Mouse (Mus musculus) forebrain, embryonic 13.5 days (tissue): Measurements from ENCODE around the gene Mbd5. TPM values are rescaled to one million over a fixed set of nuclear protein-coding genes. Genes with fewer than 3 reads are reported as not detected.

Source experiments
- ATAC-seq: fragments of 200-750 bp; cut with Nextera tagmentation; 2 replicates; pipeline ENCODE4 v1.8.0; 2017
- H3K27ac ChIP-seq: fragments of 300-500 bp; sonication (generic); 2 replicates; pipeline ENCODE4 v1.5.1; 2015; ENCODE audit warnings: inconsistent platforms, mild to moderate bottlenecking, moderate library complexity
- H3K27me3 ChIP-seq: fragments of 300-500 bp; sonication (generic); 2 replicates; pipeline ENCODE4 v1.6.1; 2015; ENCODE audit warnings: mild to moderate bottlenecking, inconsistent platforms
- H3K36me3 ChIP-seq: fragments of 300-500 bp; sonication (generic); 2 replicates; pipeline ENCODE4 v1.6.1; 2015; ENCODE audit warnings: mild to moderate bottlenecking, inconsistent platforms; ENCODE audit not compliant: poor library complexity, severe bottlenecking
- H3K4me1 ChIP-seq: fragments of 300-500 bp; sonication (generic); 2 replicates; pipeline ENCODE4 v1.6.1; 2015; ENCODE audit warnings: inconsistent platforms
- H3K4me2 ChIP-seq: fragments of 300-500 bp; sonication (generic); 2 replicates; pipeline ENCODE4 v1.6.1; 2015; ENCODE audit warnings: inconsistent platforms, mild to moderate bottlenecking, moderate library complexity
- H3K4me3 ChIP-seq: fragments of 300-500 bp; sonication (generic); 2 replicates; pipeline ENCODE4 v1.5.1; 2015; ENCODE audit warnings: mild to moderate bottlenecking, inconsistent platforms
- H3K9ac ChIP-seq: fragments of 300-500 bp; sonication (generic); 2 replicates; pipeline ENCODE4 v1.6.1; 2015; ENCODE audit warnings: mild to moderate bottlenecking, inconsistent platforms
- H3K9me3 ChIP-seq: fragments of 300-500 bp; sonication (generic); replicated peaks from 2 replicates; pipeline ENCODE4 v1.6.1; 2016; ENCODE audit warnings: inconsistent platforms
- WGBS: fragments of 180-500 bp; shearing (Covaris S2); methylation state at CpG from one replicate; pipeline ENCODE4 v1.1.7; 2015; 5-methylcytosine and 5-hydroxymethylcytosine counted together
- polyA plus RNA-seq: library from polyadenylated mRNA; unstranded; fragments of >200 nt; fragmentation: Nextera tagmentation; extraction: Ambion mirVana; gene quantifications from 2 replicates; pipeline ENCODE4 v1.2.1, GENCODE M21; 2015

Mbd5 gene
- polyA plus RNA-seq, 1 experiment from 2014 or later = 33.0 TPM

DNA sequence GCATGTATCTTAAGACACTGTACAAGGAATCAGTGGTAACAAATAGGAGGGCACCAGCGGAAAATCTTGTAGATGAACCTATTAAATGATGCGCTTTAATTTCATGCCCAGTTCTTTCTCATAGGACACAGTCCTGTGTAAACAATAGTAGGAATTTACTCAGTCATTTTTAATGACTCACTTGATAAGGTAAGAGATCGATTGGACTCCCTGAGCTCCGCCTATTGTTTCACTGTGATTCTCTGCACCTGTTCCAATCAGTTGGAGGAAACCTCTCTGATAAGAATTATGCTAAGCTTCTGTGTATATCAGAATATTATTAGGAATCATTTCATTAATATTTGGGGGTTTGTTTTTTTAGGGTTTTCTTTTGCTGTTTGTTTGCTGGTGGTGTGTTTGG, 100.7 kb downstream of the Mbd5 start:
- H3K4me1 ChIP-seq = no peaks in the 10 kb centered on the region
- no peak for ATAC-seq
- WGBS = 93% methylated on average over 4 of the region's 4 CpGs

DNA sequence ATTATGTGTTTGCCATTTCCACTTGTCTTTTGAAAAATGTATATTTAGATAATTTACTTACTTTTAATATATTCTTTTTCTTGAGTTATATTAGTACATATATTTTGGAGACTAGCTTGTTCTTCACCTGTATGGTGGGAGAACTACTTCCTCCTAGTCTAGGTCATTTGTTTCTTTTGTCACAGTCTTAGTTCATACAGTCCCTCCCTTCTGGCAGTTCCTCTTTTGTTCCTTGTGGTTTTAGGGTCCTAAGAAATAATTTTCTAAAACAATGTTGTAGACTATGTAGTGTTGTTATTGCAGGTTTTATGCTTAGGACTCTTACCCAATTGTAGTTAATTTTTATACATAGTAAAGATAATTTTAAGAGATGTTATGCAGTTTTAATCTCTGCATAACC, 118.6 kb downstream of the Mbd5 start:
- Histone ChIP-seq H3K9ac (no peak overlapping the region), H3K36me3 (no peaks in the 10 kb centered on the region), H3K27me3 (no peaks in the 10 kb centered on the region), H3K4me3 (no peak overlapping the region), H3K4me1 (no peaks in the 10 kb centered on the region), H3K4me2 (no peak overlapping the region), H3K9me3 (no peaks in the 10 kb centered on the region), H3K27ac (no peak overlapping the region)
- no peak for ATAC-seq

More for the DNA sequence above, 100.7 kb downstream of the Mbd5 start:
- Histone ChIP-seq H3K27ac (no peak overlapping the region), H3K9me3 (no peaks in the 10 kb centered on the region; the same call in 1 of the 2 replicates), H3K9ac (no peak overlapping the region), H3K27me3 (no peaks in the 10 kb centered on the region), H3K36me3 (no peaks in the 10 kb centered on the region), H3K4me3 (no peak overlapping the region), H3K4me2 (no peak overlapping the region)

DNA sequence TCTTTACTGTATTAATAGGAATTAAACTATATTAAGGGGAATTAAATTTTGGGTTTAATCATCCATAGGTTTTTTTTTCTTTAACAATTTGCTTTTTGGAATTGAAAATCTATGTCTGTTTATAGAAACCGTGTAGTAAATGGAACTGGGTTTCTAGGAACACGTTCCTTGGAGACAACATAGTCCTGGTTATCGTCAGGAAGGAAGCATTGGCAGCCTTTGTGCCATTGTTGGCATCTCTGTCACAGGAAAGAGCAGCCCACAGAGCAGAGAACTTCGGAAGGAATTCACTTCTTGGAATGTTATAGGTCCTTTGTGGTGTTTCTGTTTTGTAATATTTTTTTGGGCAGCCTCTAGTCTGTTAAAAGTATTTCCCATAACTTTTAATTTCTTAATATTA, 135.7 kb downstream of the Mbd5 start:
- Histone ChIP-seq H3K4me2 (no peak overlapping the region), H3K36me3 (no peaks in the 10 kb centered on the region), H3K27ac (no peak overlapping the region), H3K4me1 (no peaks in the 10 kb centered on the region), H3K9ac (no peak overlapping the region), H3K9me3 (no peaks in the 10 kb centered on the region), H3K4me3 (no peak overlapping the region), H3K27me3 (no peaks in the 10 kb centered on the region)
- WGBS = 86% methylated on average over 4 of the region's 4 CpGs
- no peak for ATAC-seq

DNA sequence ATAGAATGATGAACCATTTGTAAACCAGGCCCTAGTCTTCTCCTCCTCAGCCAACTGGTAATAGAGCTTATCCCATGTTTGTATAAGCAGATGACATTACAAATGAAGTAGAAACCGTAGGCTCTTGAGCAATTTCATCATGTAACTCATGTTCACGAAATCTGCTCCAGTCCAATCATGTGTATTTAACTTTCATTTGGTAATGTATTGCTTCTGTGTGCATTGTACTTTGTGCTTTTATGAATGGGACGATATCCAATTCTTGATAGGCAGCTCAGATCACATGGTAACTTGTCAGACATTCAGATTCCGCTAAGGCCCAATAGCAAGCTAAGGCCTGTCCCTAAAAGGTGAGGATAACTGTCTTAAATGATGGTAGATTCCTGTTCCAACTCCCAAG, 141.5 kb downstream of the Mbd5 start:
- no peaks in the 10 kb centered on the region for H3K4me1 ChIP-seq
- H3K4me3 ChIP-seq = no peak overlapping the region
- no peak overlapping the region for H3K4me2 ChIP-seq
- no peaks in the 10 kb centered on the region for H3K36me3 ChIP-seq
- H3K27me3 ChIP-seq = no peaks in the 10 kb centered on the region
- no peaks in the 10 kb centered on the region for H3K9me3 ChIP-seq
- ATAC-seq = no peak
- 98% methylated on average over 4 of the region's 4 CpGs for WGBS
- H3K27ac ChIP-seq = no peak overlapping the region
- no peak overlapping the region for H3K9ac ChIP-seq

DNA sequence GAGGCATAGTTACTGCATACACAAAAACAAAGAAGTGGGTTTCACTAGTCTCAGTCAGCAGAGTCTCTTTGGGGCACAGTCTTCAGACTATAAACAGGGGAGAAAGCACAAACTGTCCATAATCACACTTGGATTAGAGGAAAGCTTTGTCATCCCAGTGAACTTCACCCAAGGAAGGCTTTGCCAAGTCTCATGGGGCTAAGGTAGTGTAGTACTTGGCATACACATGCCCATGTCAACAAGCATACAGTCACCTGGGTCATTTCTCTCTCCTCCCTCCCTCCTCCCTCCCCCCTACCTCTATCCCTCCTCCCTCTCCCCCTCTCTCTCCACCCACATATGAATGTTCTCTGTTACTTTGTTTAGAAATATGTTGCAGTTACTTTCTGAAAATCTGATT, 147.5 kb downstream of the Mbd5 start:
- Histone ChIP-seq H3K9me3 (no peaks in the 10 kb centered on the region), H3K4me2 (no peak overlapping the region), H3K4me1 (no peaks in the 10 kb centered on the region), H3K27ac (no peak overlapping the region), H3K36me3 (peaks cover 6% of the 10 kb centered on the region), H3K9ac (no peak overlapping the region), H3K27me3 (no peaks in the 10 kb centered on the region), H3K4me3 (no peak overlapping the region)
- ATAC-seq = no peak

DNA sequence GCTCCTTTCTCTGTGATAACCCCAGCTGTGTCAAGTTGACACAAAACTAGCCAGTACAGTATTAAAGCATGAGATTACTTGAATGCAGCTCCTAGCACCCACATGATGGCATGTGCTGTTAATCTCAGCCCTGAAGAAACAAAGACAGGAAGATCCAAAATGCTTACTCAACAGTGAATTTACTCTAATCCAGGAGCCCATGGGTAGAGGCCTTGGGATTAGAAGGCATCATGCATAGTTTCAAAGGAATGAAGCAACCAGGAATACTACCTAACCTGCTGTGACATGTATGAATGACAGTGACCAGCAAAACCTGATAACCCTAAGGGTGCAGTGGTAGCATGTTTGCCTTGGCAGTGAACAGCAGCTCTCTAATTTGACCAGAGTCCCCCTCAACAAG, 159.6 kb downstream of the Mbd5 start:
- no peaks in the 10 kb centered on the region for H3K36me3 ChIP-seq
- no peak overlapping the region for H3K4me3 ChIP-seq
- no peak overlapping the region for H3K4me2 ChIP-seq
- no peak overlapping the region for H3K9ac ChIP-seq
- H3K27me3 ChIP-seq = no peaks in the 10 kb centered on the region
- H3K9me3 ChIP-seq = no peaks in the 10 kb centered on the region
- H3K27ac ChIP-seq = no peak overlapping the region
- no peaks in the 10 kb centered on the region for H3K4me1 ChIP-seq
- ATAC-seq = no peak

DNA sequence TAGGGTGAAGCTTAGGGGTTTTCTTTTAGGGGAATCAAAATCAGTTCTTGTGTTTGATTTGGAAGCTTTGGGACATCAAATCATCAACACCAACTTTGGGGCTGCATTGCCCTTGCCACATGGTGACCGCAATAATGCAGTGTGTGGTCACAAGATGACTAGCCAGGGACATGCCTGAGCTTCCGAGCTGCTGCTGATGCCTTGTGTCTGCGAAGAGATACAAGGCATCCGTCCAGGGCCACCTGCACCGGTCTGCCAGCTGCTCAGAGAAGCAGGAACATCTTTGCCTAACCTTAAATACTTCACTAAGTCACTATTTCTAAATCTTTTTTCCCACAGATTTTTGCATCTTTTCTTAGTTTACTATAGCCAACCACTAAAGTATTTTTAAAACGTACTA, 170.6 kb downstream of the Mbd5 start:
- Histone ChIP-seq H3K4me2 (no peak overlapping the region), H3K9ac (no peak overlapping the region), H3K9me3 (no peaks in the 10 kb centered on the region), H3K27ac (no peak overlapping the region), H3K36me3 (no peaks in the 10 kb centered on the region), H3K4me1 (no peaks in the 10 kb centered on the region), H3K27me3 (no peaks in the 10 kb centered on the region), H3K4me3 (no peak overlapping the region)
- ATAC-seq = no peak
- 92% methylated on average over 6 of the region's 6 CpGs for WGBS

DNA sequence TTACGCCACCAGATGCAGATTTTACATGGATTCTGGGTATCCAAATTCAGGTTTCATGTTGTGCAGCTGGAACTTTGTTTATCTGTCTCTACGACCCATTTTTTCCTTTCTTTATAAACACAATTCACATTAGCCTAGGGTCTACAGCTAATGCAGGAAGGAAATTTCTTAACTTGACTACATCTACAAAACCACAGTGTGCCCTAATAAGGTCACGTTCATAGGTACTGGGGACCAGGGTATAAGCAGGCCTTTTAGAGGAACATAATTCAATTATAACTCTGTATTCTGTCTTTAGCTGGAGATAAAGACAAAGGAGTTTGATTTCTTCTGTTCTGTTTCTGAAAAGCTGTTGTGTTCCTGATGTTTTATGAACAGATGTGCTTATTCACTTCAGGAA, 172.3 kb downstream of the Mbd5 start:
- H3K4me3 ChIP-seq = no peak overlapping the region
- WGBS = 83% methylated on average over 3 of the region's 3 CpGs
- no peaks in the 10 kb centered on the region for H3K27me3 ChIP-seq
- no peaks in the 10 kb centered on the region for H3K36me3 ChIP-seq
- H3K9me3 ChIP-seq = no peaks in the 10 kb centered on the region
- H3K4me2 ChIP-seq = no peak overlapping the region
- H3K4me1 ChIP-seq = no peaks in the 10 kb centered on the region
- no peak overlapping the region for H3K9ac ChIP-seq
- H3K27ac ChIP-seq = no peak overlapping the region
- no peak for ATAC-seq

DNA sequence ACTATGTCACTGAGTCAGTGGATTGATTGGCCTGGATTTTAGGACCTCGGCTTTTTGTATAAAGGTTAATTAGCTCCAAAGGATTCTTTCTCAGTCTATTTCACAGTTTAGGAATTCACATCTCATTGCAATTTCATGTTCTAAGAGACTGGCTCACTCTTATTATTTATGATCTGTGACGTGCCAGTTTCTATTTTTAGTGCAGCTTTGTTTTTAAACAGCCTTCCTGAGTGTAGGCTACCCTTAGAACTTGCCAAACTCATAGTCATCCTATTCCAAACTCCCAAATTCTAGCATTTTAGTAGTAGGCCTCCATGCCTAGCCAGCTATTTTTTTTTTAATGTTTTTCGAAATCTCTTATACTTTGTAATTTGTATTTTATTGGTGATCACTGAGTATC, 192.9 kb downstream of the Mbd5 start:
- H3K27ac ChIP-seq = no peak overlapping the region
- H3K27me3 ChIP-seq = no peaks in the 10 kb centered on the region
- H3K4me2 ChIP-seq = no peak overlapping the region
- no peaks in the 10 kb centered on the region for H3K4me1 ChIP-seq
- no peaks in the 10 kb centered on the region for H3K9me3 ChIP-seq
- H3K9ac ChIP-seq = no peak overlapping the region
- no peaks in the 10 kb centered on the region for H3K36me3 ChIP-seq
- WGBS = 80% methylated on average over 3 of the region's 3 CpGs
- H3K4me3 ChIP-seq = no peak overlapping the region
- no peak for ATAC-seq

DNA sequence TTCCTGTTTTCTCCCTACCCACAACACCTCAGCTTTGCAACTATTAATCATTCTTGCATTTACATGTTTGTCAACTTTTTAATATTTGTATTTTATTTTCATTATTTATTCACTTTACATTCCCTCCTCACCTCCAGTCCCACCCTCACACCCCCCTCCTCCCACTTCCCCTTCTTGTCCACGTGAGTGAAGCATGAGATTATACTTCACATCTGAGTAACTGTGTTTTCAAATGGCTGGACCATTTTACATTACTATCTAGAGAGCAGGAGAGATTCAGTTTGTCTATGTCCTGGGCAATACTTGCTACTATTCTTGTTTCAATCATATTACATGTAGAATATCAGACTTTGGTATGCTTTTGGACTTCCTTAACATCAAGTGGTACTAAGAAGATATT, 204.3 kb downstream of the Mbd5 start:
- Histone ChIP-seq H3K4me1 (no peaks in the 10 kb centered on the region), H3K4me3 (no peak overlapping the region), H3K27me3 (no peaks in the 10 kb centered on the region), H3K9me3 (no peaks in the 10 kb centered on the region), H3K9ac (no peak overlapping the region), H3K27ac (no peak overlapping the region), H3K36me3 (peaks cover 4% of the 10 kb centered on the region; the same call in 1 of the 2 replicates), H3K4me2 (no peak overlapping the region)
- WGBS = 56% methylated on average over 1 of the region's 1 CpGs
- ATAC-seq = no peak

DNA sequence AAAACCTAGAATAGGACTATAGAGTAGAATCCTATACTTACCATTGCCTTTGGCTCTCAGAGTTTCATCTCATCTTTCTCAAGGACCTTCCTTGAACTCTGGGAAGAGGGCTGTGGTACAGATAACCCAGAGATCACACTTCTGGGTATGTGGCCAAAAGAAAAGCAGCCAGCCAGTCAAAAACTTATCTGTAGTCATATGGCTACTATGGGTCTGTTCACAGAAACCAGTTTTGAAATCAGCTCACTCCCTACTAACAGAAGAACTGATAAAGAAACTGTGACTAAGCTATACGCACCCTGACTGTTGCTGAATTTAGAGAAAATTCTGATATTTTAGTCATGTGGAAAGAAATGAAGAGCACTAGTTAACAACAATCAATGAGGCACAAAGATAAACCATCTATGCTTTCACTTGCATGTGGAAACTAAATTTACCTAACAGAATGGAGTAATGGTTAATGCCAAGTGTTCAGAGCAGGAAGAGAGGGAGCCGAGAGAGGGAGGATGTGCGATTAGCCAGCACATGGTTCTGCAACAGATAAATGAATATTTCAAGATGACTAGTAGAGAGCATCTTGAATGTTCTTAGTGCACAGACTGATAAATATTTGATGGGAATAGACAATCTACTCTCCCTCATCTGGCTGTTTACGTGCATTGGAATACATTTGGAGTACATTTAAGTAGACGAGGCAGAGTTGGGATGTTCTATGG, 211.1 kb downstream of the Mbd5 start:
- 91% methylated on average over 5 of the region's 5 CpGs for WGBS
- Histone ChIP-seq H3K9me3 (no peaks in the 10 kb centered on the region; the same call in 1 of the 2 replicates), H3K27ac (no peak overlapping the region), H3K4me3 (no peak overlapping the region), H3K9ac (no peak overlapping the region), H3K36me3 (peaks cover 11% of the 10 kb centered on the region), H3K4me1 (no peaks in the 10 kb centered on the region), H3K27me3 (no peaks in the 10 kb centered on the region), H3K4me2 (no peak overlapping the region)
- no peak for ATAC-seq

DNA sequence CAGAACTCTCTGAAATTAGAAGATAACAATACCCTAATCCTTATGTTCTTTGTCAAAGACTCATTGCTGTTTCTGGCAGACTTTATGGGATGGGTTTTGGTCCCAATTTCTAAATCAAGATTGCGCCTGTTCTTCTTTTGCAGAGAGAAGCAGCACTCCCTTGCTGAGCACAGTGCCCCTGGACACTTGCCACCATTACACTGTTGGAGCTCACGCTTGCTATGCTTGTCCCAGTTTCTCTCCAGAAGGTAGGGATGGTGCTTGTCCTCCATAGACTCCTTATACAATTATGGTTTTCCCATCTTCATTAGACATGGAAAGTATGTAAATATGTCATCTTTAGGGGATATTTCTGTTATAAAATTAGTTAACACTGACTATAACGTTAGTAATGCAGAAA, 220.5 kb downstream of the Mbd5 start:
- Histone ChIP-seq H3K36me3 (no peaks in the 10 kb centered on the region), H3K4me1 (no peaks in the 10 kb centered on the region), H3K4me2 (no peak overlapping the region), H3K27me3 (no peaks in the 10 kb centered on the region), H3K9me3 (no peaks in the 10 kb centered on the region), H3K4me3 (no peak overlapping the region), H3K27ac (no peak overlapping the region), H3K9ac (no peak overlapping the region)
- ATAC-seq = no peak
- WGBS = 91% methylated on average over 3 of the region's 3 CpGs

DNA sequence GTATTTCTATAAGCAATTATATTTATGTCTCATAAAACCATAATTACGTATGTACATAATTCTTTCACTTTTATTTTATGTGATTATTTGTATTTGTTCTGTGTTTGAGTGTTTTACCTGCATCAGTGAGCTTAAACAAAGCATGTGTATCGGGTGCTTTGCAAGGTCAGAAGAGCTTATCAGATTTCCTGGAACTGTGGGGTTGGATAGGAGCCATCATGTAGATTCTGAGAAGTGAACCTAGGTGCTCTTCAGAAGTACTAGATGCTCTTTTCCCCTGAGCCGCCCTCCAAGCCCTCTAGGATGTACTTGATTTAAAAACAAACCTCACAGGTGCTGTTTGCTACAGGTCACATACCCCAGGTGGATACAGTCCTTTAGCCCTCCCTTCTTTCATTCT, 227.7 kb downstream of the Mbd5 start:
- WGBS = 86% methylated on average over 3 of the region's 3 CpGs
- Histone ChIP-seq H3K9me3 (no peaks in the 10 kb centered on the region), H3K36me3 (no peaks in the 10 kb centered on the region), H3K4me1 (no peaks in the 10 kb centered on the region), H3K27me3 (no peaks in the 10 kb centered on the region), H3K4me2 (no peak overlapping the region), H3K9ac (no peak overlapping the region), H3K27ac (no peak overlapping the region), H3K4me3 (no peak overlapping the region)
- no peak for ATAC-seq
